Mouse (Mus musculus): ENCODE measurements around the gene Celf2. TPM values are rescaled to one million over a fixed set of nuclear protein-coding genes. Genes with fewer than 3 reads are reported as not detected.

Gene Celf2
- total RNA-seq, 2 experiments from 2014 or later: 69.7 to 79.8 TPM

GRCm38 (mm10) chr2:6507071-6507470 is 1002.3 kb downstream of the Celf2 start:
- DNase-seq (ENCODE audit: low spot score): no peak

- DNase-seq (ENCODE audit: low spot score): no peak
Measured at GRCm38 (mm10) chr2:6505979-6506811, 1003.2 kb downstream of the Celf2 start.

GRCm38 (mm10) chr2:6505531-6505930 is 1003.8 kb downstream of the Celf2 start:
- DNase-seq (ENCODE audit: low spot score): no peak

GRCm38 (mm10) chr2:6498101-6498500 is 1011.3 kb downstream of the Celf2 start:
- no peak for DNase-seq (ENCODE audit: low spot score)

- no peak for DNase-seq (ENCODE audit: low spot score)
Measured at GRCm38 (mm10) chr2:6497636-6498035, 1011.7 kb downstream of the Celf2 start.

GRCm38 (mm10) chr2:6493886-6494285 is 1015.5 kb downstream of the Celf2 start:
- no peak for DNase-seq (ENCODE audit: low spot score)

GRCm38 (mm10) chr2:6490870-6491269 is 1018.5 kb downstream of the Celf2 start:
- DNase-seq (ENCODE audit: low spot score): no peak

GRCm38 (mm10) chr2:6490076-6490475 is 1019.3 kb downstream of the Celf2 start:
- DNase-seq (ENCODE audit: low spot score): no peak

All from gastrocnemius, adult 18-20 months (tissue).